Mouse (Mus musculus) heart, adult 2 months (tissue): ENCODE measurements around the gene Fchsd2.

Source experiments
- CTCF ChIP-seq: fragments of 200-600 bp; IDR thresholded peaks from 2 replicates; pipeline ENCODE4 v1.8.1; 2022; ENCODE audit warnings: antibody characterized with exemption, mild to moderate bottlenecking, moderate library complexity
- EP300 ChIP-seq: fragments of 200-500 bp; IDR thresholded peaks from 2 replicates; pipeline ENCODE4 v1.6.1; 2011; ENCODE audit warnings: low read depth, low read length, control low read depth; ENCODE audit not compliant: insufficient read depth
- POLR2A ChIP-seq: fragments of 200-500 bp; IDR thresholded peaks from 2 replicates; pipeline ENCODE4 v1.6.1; 2011; ENCODE audit warnings: mild to moderate bottlenecking, low read depth, low read length, control low read depth; ENCODE audit not compliant: insufficient read depth

GRCm38 (mm10) chr7:101134117-101134516, 41.5 kb downstream of the Fchsd2 start:
- TF ChIP-seq CTCF (no peak), POLR2A (no peak), EP300 (no peak)
